Mouse (Mus musculus) olfactory bulb, adult 2 months (tissue): ENCODE results near the gene Dclk2. TPM values are rescaled to one million over a fixed set of nuclear protein-coding genes. Genes with fewer than 3 reads are reported as not detected.

ENCODE experiments used
- H3K27ac ChIP-seq: fragments of 200-500 bp; 2 replicates; pipeline ENCODE4 v1.5.1; 2012; ENCODE audit warnings: low read depth, low read length; ENCODE audit not compliant: insufficient read depth
- H3K4me1 ChIP-seq: fragments of 200-500 bp; 2 replicates; pipeline ENCODE4 v1.6.1; 2012; ENCODE audit warnings: low read length; ENCODE audit not compliant: control insufficient read depth, insufficient read depth
- H3K4me3 ChIP-seq: fragments of 200-500 bp; 2 replicates; pipeline ENCODE4 v1.5.1; 2012; ENCODE audit warnings: mild to moderate bottlenecking, low read depth, low read length, moderate library complexity; ENCODE audit not compliant: insufficient read depth
- CTCF ChIP-seq: fragments of 200-500 bp; IDR thresholded peaks from 2 replicates; pipeline ENCODE4 v1.5.1; 2012; ENCODE audit warnings: low read depth, mild to moderate bottlenecking, low read length, moderate library complexity; ENCODE audit not compliant: insufficient read depth
- POLR2A ChIP-seq: fragments of 200-500 bp; IDR thresholded peaks from 2 replicates; pipeline ENCODE4 v1.6.1; 2012; ENCODE audit warnings: mild to moderate bottlenecking, low read depth, low read length, moderate library complexity; ENCODE audit not compliant: insufficient read depth
- WGBS: fragments of 180-500 bp; shearing (Covaris S2); methylation state at CpG from one replicate; pipeline ENCODE4 v1.1.7; 2018; 5-methylcytosine and 5-hydroxymethylcytosine counted together
- polyA plus RNA-seq: library from polyadenylated mRNA; stranded (reverse); fragments of >200 nt; gene quantifications from 2 replicates; pipeline ENCODE4 v1.2.4, GENCODE M21; 2012; ENCODE audit warnings: low replicate concordance; ENCODE audit not compliant: missing spikeins, insufficient read depth, insufficient read length

The Dclk2 gene
- polyA plus RNA-seq, 1 experiment: 287 TPM

GRCm38 (mm10) chr3:86754178-86754577, 166.5 kb downstream of the Dclk2 start:
- no peak overlapping the region for H3K4me3 ChIP-seq
- 81% methylated on average over 6 of the region's 6 CpGs for WGBS
- no peak overlapping the region for H3K27ac ChIP-seq
- TF ChIP-seq POLR2A (no peak), CTCF (no peak)
- H3K4me1 ChIP-seq: peaks cover 5% of the 10 kb centered on the region; the same call in 1 of the 2 replicates

DNA sequence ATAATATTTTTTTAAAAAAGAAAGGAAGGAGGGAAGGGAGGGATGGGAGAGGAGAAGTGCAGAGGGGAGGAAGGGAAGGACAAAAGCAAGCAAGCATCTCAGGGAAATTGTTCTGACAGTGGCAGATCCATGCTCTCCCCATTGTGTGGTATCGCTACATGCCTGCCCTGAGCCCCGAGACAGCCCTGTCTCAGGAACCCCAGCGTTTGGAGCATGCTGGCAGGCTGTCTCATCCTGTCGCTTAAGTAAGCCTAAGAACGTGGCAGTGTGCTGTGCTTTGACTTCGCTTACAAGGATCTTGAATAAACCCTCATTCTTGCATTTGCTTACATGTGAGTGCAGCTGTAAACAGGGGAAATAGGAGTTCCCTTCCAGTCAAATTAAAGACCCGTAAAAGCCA, 170.0 kb downstream of the Dclk2 start:
- Histone ChIP-seq H3K4me3 (no peak overlapping the region), H3K27ac (no peak overlapping the region), H3K4me1 (peaks cover 5% of the 10 kb centered on the region; the same call in 1 of the 2 replicates)
- TF ChIP-seq POLR2A (no peak), CTCF (no peak)
- WGBS: 27% methylated on average over 7 of the region's 7 CpGs

DNA sequence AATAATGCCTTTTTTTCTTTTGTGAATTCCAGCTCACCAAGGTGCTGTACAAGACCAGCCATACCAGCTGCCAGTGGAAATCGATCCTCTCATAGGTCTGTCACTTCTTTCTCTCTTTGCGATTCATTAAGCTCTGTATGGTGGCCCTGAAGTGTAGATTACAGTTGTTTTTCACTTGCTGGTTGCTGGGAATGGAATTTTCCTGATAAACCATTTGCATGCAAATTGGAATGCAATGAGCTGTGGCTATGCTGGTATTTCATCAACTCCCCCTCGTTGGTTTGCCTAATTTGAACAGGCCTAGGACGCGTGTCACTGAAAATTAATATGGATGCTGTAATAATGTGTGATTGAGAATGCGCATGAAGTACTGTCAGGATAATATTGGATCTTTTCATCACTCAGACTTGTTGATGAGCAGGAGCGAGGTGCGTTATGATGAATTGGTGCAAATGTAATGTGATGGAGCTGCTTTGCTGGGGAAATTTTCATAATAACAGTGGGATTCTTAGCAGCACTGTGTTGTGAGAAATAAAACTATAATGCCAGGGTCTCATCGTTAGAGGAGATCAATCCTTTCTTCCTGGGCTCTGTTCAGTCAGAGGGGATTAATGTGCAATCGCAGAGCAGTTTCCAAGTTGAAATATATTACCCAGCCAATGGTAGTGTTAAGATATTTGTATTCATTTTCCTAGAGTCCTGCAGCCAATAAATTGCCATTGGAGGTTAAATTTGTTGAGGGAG, 174.7 kb downstream of the Dclk2 start:
- TF ChIP-seq CTCF (no peak), POLR2A (no peak)
- WGBS: 58% methylated on average over 10 of the region's 10 CpGs
- Histone ChIP-seq H3K4me3 (no peak overlapping the region), H3K4me1 (peaks cover 3% of the 10 kb centered on the region; the same call in 1 of the 2 replicates), H3K27ac (no peak overlapping the region)

- TF ChIP-seq POLR2A: no peak
- Histone ChIP-seq H3K4me3 (no peak overlapping the region), H3K27ac (no peak overlapping the region), H3K4me1 (no peaks in the 10 kb centered on the region)
- WGBS: 78% methylated on average over 4 of the region's 4 CpGs
Measured at GRCm38 (mm10) chr3:86745348-86745747, 175.3 kb downstream of the Dclk2 start.

- no peak overlapping the region for H3K27ac ChIP-seq
- no peak overlapping the region for H3K4me3 ChIP-seq
- TF ChIP-seq CTCF (no peak), POLR2A (no peak)
- H3K4me1 ChIP-seq: no peaks in the 10 kb centered on the region
- 85% methylated on average over 4 of the region's 4 CpGs for WGBS
Measured at GRCm38 (mm10) chr3:86739745-86740144, 180.9 kb downstream of the Dclk2 start.

DNA sequence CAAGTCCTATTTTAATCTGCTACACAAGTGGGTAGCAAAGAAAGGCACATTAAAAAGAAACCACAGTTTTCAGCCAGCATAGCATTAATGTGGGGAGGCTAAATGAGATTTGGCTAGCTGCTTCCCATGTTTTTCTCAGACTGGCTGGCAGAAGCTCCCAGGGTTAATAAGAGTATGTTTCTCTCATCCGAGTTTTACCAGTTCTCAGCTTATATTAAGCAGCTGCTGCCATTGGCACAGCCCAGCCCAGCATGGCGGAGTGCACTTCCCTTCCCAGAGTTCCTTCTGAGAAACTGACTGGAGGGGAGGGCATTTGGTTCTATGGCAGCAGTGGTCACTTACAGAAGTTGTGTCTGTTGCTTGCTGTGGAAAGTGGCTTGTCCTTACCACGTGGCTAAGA, 181.8 kb downstream of the Dclk2 start:
- TF ChIP-seq POLR2A (no peak), CTCF (no peak)
- H3K27ac ChIP-seq: no peak overlapping the region
- H3K4me3 ChIP-seq: no peak overlapping the region
- 57% methylated on average over 3 of the region's 3 CpGs for WGBS
- no peaks in the 10 kb centered on the region for H3K4me1 ChIP-seq

Other genes starting within 250 kb of the Dclk2 start
- not detected in 2 replicates for gene Cd1d1, start 78.6 kb upstream of the Dclk2 start, polyA plus RNA-seq